Mouse (Mus musculus) thymus, postnatal 14 days (tissue): Measurements from ENCODE around the gene Ankrd22.

Source experiments
- DNase-seq: peaks from one replicate; pipeline ENCODE4 v3.0.0; 2021

Ankrd22 gene

GRCm38 (mm10) chr19:34179136-34179535, 13.3 kb upstream of the Ankrd22 start:
- no peak for DNase-seq

GRCm38 (mm10) chr19:34174004-34174403, 8.2 kb upstream of the Ankrd22 start:
- no peak for DNase-seq

- DNase-seq: no peak
Measured at GRCm38 (mm10) chr19:34171167-34171566, 5.3 kb upstream of the Ankrd22 start.

GRCm38 (mm10) chr19:34169121-34169520, 3.3 kb upstream of the Ankrd22 start:
- DNase-seq: no peak

GRCm38 (mm10) chr19:34167896-34168661, 2.2 kb upstream of the Ankrd22 start:
- peak; percentile 61 for DNase-seq

GRCm38 (mm10) chr19:34166386-34166785, 533 bp upstream of the Ankrd22 start:
- DNase-seq: peak; percentile 18

- peak; percentile 15 for DNase-seq
Measured at GRCm38 (mm10) chr19:34162693-34163092, 3.2 kb downstream of the Ankrd22 start.

GRCm38 (mm10) chr19:34153263-34154144, 12.3 kb downstream of the Ankrd22 start:
- peak; percentile 3 for DNase-seq

- peak; percentile 59 for DNase-seq
Measured at GRCm38 (mm10) chr19:34151909-34152308, 13.9 kb downstream of the Ankrd22 start.

- DNase-seq: no peak
Measured at GRCm38 (mm10) chr19:34148421-34148820, 17.4 kb downstream of the Ankrd22 start.

- no peak for DNase-seq
Measured at GRCm38 (mm10) chr19:34139431-34140046, 26.3 kb downstream of the Ankrd22 start.

- DNase-seq: no peak
Measured at GRCm38 (mm10) chr19:34138720-34139430, 27.0 kb downstream of the Ankrd22 start.

GRCm38 (mm10) chr19:34120107-34120731, 45.6 kb downstream of the Ankrd22 start:
- no peak for DNase-seq

- no peak for DNase-seq
Measured at GRCm38 (mm10) chr19:34119653-34120052, 46.2 kb downstream of the Ankrd22 start.

GRCm38 (mm10) chr19:34119102-34119501, 46.8 kb downstream of the Ankrd22 start:
- no peak for DNase-seq

- DNase-seq: no peak
Measured at GRCm38 (mm10) chr19:34104841-34105240, 61.0 kb downstream of the Ankrd22 start.

- no peak for DNase-seq
Measured at GRCm38 (mm10) chr19:34101888-34102287, 64.0 kb downstream of the Ankrd22 start.

GRCm38 (mm10) chr19:34100633-34101032, 65.2 kb downstream of the Ankrd22 start, which contains the start of gene Lipm:
Lipm (plus strand) TSS chr19:34100933.
- DNase-seq: no peak

GRCm38 (mm10) chr19:34096228-34096627, 69.6 kb downstream of the Ankrd22 start:
- no peak for DNase-seq

- DNase-seq: no peak
Measured at GRCm38 (mm10) chr19:34095381-34095780, 70.5 kb downstream of the Ankrd22 start.

GRCm38 (mm10) chr19:34089011-34089680, 76.7 kb downstream of the Ankrd22 start:
- no peak for DNase-seq

GRCm38 (mm10) chr19:34078130-34078529, 87.7 kb downstream of the Ankrd22 start:
- DNase-seq: no peak
